Mouse (Mus musculus) hindbrain, embryonic 15.5 days (tissue): ENCODE data around the gene Miox. TPM values are rescaled to one million over a fixed set of nuclear protein-coding genes. Genes with fewer than 3 reads are reported as not detected.
A peak's percentile ranks its signal among the peaks of the same experiment; 100 is the strongest.

Experiments used
- ATAC-seq: fragments of 200-750 bp; cut with Nextera tagmentation; 2 replicates; pipeline ENCODE4 v1.8.0; 2017; ENCODE audit warnings: low read depth, moderate number of reproducible peaks, moderate TSS enrichment; ENCODE audit not compliant: low FRiP score
- H3K27ac ChIP-seq: fragments of 300-500 bp; sonication (generic); replicated peaks from 2 replicates; pipeline ENCODE4 v1.5.1; 2015; ENCODE audit warnings: mild to moderate bottlenecking, inconsistent platforms
- H3K27me3 ChIP-seq: fragments of 300-500 bp; sonication (generic); 2 replicates; pipeline ENCODE4 v1.6.1; 2015; ENCODE audit warnings: control low read depth, inconsistent platforms
- H3K36me3 ChIP-seq: fragments of 300-500 bp; sonication (generic); 2 replicates; pipeline ENCODE4 v1.6.1; 2015; ENCODE audit warnings: control low read depth, inconsistent platforms
- H3K4me1 ChIP-seq: fragments of 300-500 bp; sonication (generic); replicated peaks from 2 replicates; pipeline ENCODE4 v1.6.1; 2015; ENCODE audit warnings: control low read depth, inconsistent platforms
- H3K4me2 ChIP-seq: fragments of 300-500 bp; sonication (generic); 2 replicates; pipeline ENCODE4 v1.6.1; 2015; ENCODE audit warnings: moderate library complexity, mild to moderate bottlenecking, inconsistent platforms
- H3K4me3 ChIP-seq: fragments of 300-500 bp; sonication (generic); 2 replicates; pipeline ENCODE4 v1.5.1; 2015; ENCODE audit warnings: mild to moderate bottlenecking, inconsistent platforms
- H3K9ac ChIP-seq: fragments of 300-500 bp; sonication (generic); 2 replicates; pipeline ENCODE4 v1.6.1; 2015; ENCODE audit warnings: inconsistent platforms
- H3K9me3 ChIP-seq: fragments of 300-500 bp; sonication (generic); 2 replicates; pipeline ENCODE4 v1.6.1; 2016; ENCODE audit warnings: control low read depth, inconsistent platforms
- WGBS: fragments of 180-500 bp; shearing (Covaris S2); methylation state at CpG from one replicate; pipeline ENCODE4 v1.1.7; 2015; 5-methylcytosine and 5-hydroxymethylcytosine counted together
- polyA plus RNA-seq: library from polyadenylated mRNA; unstranded; fragments of >200 nt; fragmentation: Nextera tagmentation; extraction: Ambion mirVana; gene quantifications from 2 replicates; pipeline ENCODE4 v1.2.1, GENCODE M21; 2015

The Miox gene
- not detected in 2 replicates for polyA plus RNA-seq

DNA sequence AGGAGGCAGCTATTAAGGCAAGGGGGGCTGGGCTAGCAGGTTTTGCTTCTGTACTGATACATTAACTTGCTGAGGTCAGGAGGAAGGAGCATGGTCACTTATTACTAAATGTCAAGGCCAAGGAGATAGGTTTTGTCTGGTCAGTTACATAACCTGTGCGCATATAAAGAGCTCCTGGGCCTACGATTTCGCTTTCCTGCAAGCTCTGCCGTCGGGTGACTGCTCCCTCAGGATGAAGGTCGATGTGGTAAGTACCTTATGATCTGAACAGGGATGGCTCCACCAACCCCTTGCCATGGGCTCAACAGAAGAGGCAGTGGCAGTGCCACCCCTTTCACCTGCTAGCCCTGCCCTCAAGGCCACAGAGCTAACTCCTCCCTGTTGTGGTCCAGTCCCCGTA, at the start of gene Miox:
Gene Miox, plus strand, starts transcription at position 128 of the 400 bp plus-strand sequence.
- no peak within 1 kb of the TSS for H3K9ac ChIP-seq
- WGBS, result 93% methylated on average over 7 of the region's 7 CpGs
- no peak within 1 kb of the TSS for H3K4me2 ChIP-seq
- ATAC-seq, result no peak
- no peaks in the 10 kb centered on the region for H3K9me3 ChIP-seq
- H3K4me1 ChIP-seq, result no peaks in the 10 kb centered on the region
- no peaks in the 10 kb centered on the region for H3K36me3 ChIP-seq
- H3K4me3 ChIP-seq, result no peak within 1 kb of the TSS
- H3K27me3 ChIP-seq, result no peaks in the 10 kb centered on the region
- no peak within 1 kb of the TSS for H3K27ac ChIP-seq

DNA sequence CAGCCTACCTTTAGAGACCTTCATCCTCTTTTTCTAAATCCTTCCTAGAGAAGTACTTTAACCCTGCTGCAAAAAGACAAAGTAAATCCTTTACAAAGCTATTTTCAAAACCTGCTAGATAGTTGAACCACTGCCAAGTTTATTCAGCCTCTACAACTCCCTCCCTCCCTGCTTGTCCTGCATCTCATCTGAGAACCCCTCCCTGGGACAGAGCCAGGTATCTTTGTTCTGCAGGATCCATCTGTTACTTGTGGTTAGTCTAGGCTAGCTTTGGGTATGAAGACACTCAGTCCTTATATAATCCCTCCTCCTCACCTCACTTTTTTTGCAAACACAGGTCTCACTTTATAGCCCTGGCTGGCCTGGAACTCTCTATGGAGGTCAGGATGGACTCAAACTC, 49.2 kb upstream of the Miox start:
- ATAC-seq, result no peak
- H3K4me1 ChIP-seq, result no peaks in the 10 kb centered on the region
- H3K27me3 ChIP-seq, result no peaks in the 10 kb centered on the region
- peaks cover 90% of the 10 kb centered on the region for H3K36me3 ChIP-seq
- no peak overlapping the region for H3K9ac ChIP-seq
- no peaks in the 10 kb centered on the region for H3K9me3 ChIP-seq
- no peak overlapping the region for H3K27ac ChIP-seq
- no peak overlapping the region for H3K4me2 ChIP-seq
- no peak overlapping the region for H3K4me3 ChIP-seq

DNA sequence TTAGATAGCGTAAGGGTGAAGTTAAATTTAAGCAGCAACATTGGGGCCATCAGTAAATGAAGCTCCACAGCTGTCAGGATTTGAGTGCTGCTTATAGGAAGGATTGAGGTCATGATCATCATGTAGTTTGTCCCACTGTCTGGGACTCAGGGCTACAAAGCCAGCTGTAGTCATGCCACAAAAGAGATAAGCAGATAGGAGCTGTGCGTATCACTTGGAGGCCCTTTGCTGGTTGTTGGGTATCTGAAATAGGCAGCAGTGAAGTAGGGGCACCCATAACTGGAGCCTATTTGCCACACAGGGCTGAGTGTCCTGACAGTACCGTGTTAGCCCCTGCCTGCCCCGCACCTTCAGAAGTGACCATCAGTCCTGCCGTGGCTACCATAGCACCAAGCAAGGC, 48.7 kb upstream of the Miox start:
- 99% methylated on average over 5 of the region's 5 CpGs for WGBS
- no peak overlapping the region for H3K27ac ChIP-seq

DNA sequence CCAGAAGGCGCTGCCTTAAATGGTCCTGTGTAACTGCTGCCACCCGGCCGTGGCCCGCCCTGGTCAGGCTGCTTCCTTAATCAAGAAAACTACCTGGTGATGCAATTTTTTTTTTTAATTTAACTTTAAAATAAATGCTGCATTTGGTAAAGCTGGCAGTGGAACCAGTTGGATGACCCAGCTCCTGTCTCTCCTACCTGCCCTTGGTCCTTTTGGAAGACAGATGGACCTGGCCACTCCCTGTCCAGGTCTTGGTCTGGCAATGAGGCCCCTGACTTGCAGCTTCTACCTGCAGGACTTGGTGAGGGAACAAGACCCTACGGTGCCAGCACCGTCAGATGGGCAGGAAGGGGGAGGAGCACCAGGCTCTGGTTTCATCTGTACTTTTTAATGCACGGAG, 48.1 kb upstream of the Miox start:
- 83% methylated on average over 7 of the region's 7 CpGs for WGBS
- no peaks in the 10 kb centered on the region for H3K4me1 ChIP-seq
- no peaks in the 10 kb centered on the region for H3K9me3 ChIP-seq
- no peak overlapping the region for H3K27ac ChIP-seq
- no peak for ATAC-seq
- no peak overlapping the region for H3K4me3 ChIP-seq
- H3K9ac ChIP-seq, result no peak overlapping the region
- H3K36me3 ChIP-seq, result peaks cover 89% of the 10 kb centered on the region
- no peaks in the 10 kb centered on the region for H3K27me3 ChIP-seq
- H3K4me2 ChIP-seq, result no peak overlapping the region

More for the DNA sequence above, 48.7 kb upstream of the Miox start:
- no peaks in the 10 kb centered on the region for H3K27me3 ChIP-seq
- no peak overlapping the region for H3K4me2 ChIP-seq
- peaks cover 90% of the 10 kb centered on the region for H3K36me3 ChIP-seq
- ATAC-seq, result no peak
- H3K9me3 ChIP-seq, result no peaks in the 10 kb centered on the region
- H3K4me3 ChIP-seq, result no peak overlapping the region
- no peak overlapping the region for H3K9ac ChIP-seq
- no peaks in the 10 kb centered on the region for H3K4me1 ChIP-seq

DNA sequence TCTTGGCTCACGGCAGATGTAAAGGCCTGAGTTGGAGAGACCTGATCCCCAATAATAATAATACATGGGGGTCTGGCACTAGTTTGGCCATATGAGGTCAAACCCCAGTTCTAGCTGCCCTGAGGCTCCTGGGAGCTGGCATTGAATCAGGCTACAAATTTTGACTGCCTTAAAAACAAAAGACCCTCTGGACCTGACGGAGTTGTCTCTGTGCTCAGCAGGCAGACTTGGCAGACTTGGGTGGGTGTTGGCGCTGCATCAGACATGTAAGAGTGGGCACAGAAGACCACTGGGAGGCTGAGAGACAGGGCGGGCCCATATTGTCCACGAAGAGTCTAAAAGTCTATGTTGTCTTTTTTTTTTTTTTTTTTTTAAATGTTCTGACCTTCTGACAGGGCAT, 47.6 kb upstream of the Miox start:
- H3K9ac ChIP-seq, result no peak overlapping the region
- no peak overlapping the region for H3K4me3 ChIP-seq
- no peak overlapping the region for H3K27ac ChIP-seq
- H3K4me1 ChIP-seq, result no peaks in the 10 kb centered on the region
- 72% methylated on average over 5 of the region's 5 CpGs for WGBS
- H3K27me3 ChIP-seq, result no peaks in the 10 kb centered on the region
- peaks cover 86% of the 10 kb centered on the region for H3K36me3 ChIP-seq
- H3K4me2 ChIP-seq, result no peak overlapping the region
- no peaks in the 10 kb centered on the region for H3K9me3 ChIP-seq
- ATAC-seq, result no peak

DNA sequence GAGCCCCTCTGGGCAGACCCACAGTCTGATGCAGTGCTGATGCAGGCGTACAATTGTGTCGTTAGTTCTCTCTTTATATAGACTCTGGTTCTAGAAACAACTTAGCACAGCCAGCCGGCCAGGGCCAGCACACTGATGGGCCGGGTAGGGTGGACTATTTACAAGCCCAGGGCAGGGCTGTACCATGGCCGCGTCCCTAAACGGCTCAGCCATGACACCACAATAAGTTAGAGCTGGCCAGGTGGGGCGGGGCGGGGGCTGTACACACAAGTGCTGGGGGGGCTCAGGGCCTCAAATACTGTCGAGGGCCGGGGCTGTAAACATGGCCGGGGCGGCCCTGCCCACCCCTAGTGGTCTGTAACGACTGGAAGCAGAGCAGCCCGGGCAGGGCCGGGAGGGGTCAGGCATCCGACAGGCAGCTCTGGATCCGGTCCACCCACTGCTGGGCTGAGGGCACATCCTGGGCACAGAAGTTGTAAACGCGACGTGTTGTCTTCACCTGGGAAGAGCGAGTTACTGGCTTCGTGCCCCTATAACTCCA, 45.9 kb upstream of the Miox start:
- Histone ChIP-seq H3K27me3 (no peaks in the 10 kb centered on the region), H3K9me3 (no peaks in the 10 kb centered on the region), H3K27ac (no peak overlapping the region), H3K36me3 (peaks cover 84% of the 10 kb centered on the region), H3K4me2 (no peak overlapping the region), H3K4me1 (no peaks in the 10 kb centered on the region), H3K9ac (no peak overlapping the region), H3K4me3 (no peak overlapping the region)
- 0 out of 2 replicates have a peak, but pooled peaks have one; percentile 32 for ATAC-seq
- 90% methylated on average over 23 of the region's 23 CpGs for WGBS

DNA sequence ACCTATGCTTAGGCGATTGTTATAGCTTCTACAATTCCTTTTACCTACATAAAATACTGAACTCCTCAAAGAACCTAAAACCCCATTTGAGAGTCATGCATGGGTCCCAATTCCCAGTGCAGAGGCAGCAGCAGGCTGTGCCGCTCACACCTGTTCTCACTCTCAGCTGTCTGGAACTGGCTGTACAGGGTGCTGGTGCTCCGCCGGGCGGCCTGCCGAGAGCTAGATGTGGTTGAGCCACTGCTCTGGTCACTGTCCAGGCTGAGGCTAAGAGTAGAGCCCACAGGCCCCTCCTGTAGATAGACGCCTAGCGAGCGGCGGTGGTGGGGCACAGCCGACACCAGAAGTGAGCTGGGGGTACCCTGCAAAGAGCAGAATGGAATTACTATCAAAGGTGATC, 44.7 kb upstream of the Miox start:
- ATAC-seq, result no peak
- WGBS, result 97% methylated on average over 11 of the region's 11 CpGs
- no peak overlapping the region for H3K9ac ChIP-seq
- H3K27ac ChIP-seq, result no peak overlapping the region
- no peaks in the 10 kb centered on the region for H3K4me1 ChIP-seq
- H3K4me2 ChIP-seq, result no peak overlapping the region
- peaks cover 84% of the 10 kb centered on the region for H3K36me3 ChIP-seq
- H3K4me3 ChIP-seq, result no peak overlapping the region
- H3K27me3 ChIP-seq, result no peaks in the 10 kb centered on the region
- H3K9me3 ChIP-seq, result no peaks in the 10 kb centered on the region

DNA sequence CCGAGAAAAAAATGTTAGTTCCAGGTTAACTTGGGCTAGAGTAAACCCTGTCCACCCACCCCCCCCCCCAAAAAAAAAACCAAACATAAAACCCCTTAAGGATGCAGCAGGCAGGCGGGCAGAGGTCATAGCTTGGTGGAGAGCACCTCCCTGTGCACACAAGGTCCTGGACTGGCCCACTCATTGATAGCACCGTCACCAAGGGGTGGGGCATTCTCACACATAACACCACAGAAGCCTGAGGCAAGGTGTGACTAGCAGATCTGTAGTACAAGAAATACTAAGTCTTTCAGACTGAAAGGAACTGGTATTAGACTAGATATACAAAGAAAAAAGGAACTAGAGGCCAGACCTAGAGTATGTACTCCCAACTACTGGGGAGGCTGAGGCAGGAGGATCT, 42.7 kb upstream of the Miox start:
- ATAC-seq, result no peak
- H3K9me3 ChIP-seq, result no peaks in the 10 kb centered on the region
- no peaks in the 10 kb centered on the region for H3K4me1 ChIP-seq
- no peaks in the 10 kb centered on the region for H3K27me3 ChIP-seq
- peaks cover 84% of the 10 kb centered on the region for H3K36me3 ChIP-seq
- H3K27ac ChIP-seq, result no peak overlapping the region
- 89% methylated on average over 3 of the region's 3 CpGs for WGBS
- H3K9ac ChIP-seq, result no peak overlapping the region
- no peak overlapping the region for H3K4me2 ChIP-seq
- no peak overlapping the region for H3K4me3 ChIP-seq

DNA sequence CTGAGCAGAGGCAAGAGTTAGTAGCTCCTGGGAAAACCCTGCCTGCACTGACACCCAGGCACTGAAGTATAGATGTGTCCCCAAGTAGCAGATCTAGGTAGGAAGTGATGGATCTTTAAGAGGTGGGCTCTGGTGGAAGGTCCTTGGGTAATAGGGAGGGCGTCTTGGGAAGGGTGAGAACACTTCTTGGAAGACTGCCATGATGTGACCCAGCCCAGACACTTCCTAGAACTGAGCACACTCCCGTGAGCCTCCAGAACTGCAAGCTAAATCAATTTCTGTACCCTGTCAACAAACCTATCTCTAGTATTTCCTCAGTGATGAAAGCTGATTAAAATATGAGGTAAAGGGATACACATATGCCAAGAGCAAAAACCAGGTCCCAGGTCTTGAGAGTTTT, 41.4 kb upstream of the Miox start:
- Histone ChIP-seq H3K27me3 (no peaks in the 10 kb centered on the region), H3K4me2 (no peak overlapping the region), H3K4me1 (no peaks in the 10 kb centered on the region), H3K4me3 (no peak overlapping the region), H3K9me3 (no peaks in the 10 kb centered on the region), H3K9ac (no peak overlapping the region), H3K27ac (no peak overlapping the region), H3K36me3 (peaks cover 78% of the 10 kb centered on the region)
- 84% methylated on average over 2 of the region's 2 CpGs for WGBS
- ATAC-seq, result no peak

DNA sequence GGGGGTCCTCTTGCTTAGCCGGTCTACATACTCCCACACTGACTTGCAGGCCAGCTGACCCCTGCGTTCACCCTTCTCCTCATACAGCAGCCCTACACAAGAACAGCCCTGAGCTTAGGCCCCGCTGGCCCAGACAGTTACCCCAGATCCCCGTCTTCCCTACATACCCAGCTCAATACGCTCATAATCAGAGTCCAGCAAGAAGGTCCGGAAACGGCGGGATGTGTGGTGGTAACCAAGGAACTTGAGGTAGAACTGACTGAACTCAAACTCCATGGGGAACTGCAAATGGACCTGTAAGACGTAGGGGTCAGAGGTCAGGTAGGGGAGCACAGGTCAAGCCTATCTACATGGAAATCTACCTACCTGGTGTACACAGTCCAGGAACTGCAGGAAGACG, 40.4 kb upstream of the Miox start:
- no peak for ATAC-seq
- Histone ChIP-seq H3K36me3 (peaks cover 73% of the 10 kb centered on the region), H3K27me3 (no peaks in the 10 kb centered on the region), H3K9ac (no peak overlapping the region), H3K27ac (no peak overlapping the region), H3K4me1 (no peaks in the 10 kb centered on the region), H3K4me3 (no peak overlapping the region), H3K4me2 (no peak overlapping the region), H3K9me3 (no peaks in the 10 kb centered on the region)
- 93% methylated on average over 10 of the region's 10 CpGs for WGBS

DNA sequence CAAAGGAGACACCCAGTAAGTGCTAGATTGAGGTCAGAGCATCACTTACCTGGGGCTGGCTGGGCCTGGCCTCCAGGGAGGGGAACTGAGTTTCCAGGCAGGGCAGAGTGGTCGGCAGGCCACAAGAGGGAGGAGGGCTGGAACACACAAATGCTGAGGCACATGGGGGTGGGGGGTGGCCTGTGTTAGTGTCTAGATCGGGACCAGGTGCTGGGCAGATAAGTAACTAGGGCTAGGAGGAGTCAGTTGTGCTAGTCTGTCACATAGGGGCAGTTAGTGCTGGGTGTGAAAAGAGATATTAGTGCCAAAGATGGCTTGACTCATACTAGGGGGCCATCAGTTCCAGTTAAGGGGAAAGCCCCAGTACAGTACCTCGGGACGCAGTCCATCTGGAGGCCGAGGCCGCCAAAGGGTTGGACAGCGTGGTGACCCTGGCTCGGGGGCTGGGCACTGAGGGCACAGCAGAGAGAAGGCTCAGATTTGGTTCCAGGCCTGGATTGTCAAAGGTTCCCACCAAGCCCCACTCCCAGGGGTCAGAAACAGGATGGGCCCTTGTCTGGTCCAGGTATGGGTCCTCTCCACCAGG, 38.5 kb upstream of the Miox start:
- no peak for ATAC-seq
- H3K27me3 ChIP-seq, result no peaks in the 10 kb centered on the region
- H3K27ac ChIP-seq, result no peak overlapping the region
- H3K4me3 ChIP-seq, result no peak overlapping the region
- H3K4me2 ChIP-seq, result no peak overlapping the region
- 94% methylated on average over 8 of the region's 8 CpGs for WGBS
- peaks cover 71% of the 10 kb centered on the region for H3K36me3 ChIP-seq
- no peaks in the 10 kb centered on the region for H3K4me1 ChIP-seq
- H3K9me3 ChIP-seq, result no peaks in the 10 kb centered on the region
- H3K9ac ChIP-seq, result no peak overlapping the region

DNA sequence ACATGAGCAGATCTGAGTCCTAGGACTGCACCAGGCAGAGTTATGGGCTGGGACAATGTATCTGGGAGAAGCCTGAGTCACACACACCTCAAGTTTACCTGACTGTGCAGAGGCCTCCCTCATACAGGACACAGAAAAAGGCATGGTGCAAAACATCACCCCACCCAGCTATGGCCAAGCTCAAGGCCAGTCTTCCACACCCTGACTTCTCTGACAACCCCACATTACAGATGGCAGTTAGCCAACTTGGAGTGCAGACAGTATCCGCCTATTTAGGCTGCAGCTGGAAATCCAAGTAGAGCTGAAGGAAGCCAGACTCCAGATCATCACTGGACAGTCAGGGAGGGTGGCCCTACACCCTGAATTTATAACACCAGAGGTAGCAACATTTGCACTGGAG, 37.7 kb upstream of the Miox start:
- no peak overlapping the region for H3K9ac ChIP-seq
- no peak overlapping the region for H3K27ac ChIP-seq
- no peaks in the 10 kb centered on the region for H3K9me3 ChIP-seq
- WGBS, result 83% methylated on average over 1 of the region's 1 CpGs
- no peak overlapping the region for H3K4me3 ChIP-seq
- no peak overlapping the region for H3K4me2 ChIP-seq
- H3K36me3 ChIP-seq, result peaks cover 76% of the 10 kb centered on the region
- no peaks in the 10 kb centered on the region for H3K27me3 ChIP-seq
- no peaks in the 10 kb centered on the region for H3K4me1 ChIP-seq
- ATAC-seq, result no peak

DNA sequence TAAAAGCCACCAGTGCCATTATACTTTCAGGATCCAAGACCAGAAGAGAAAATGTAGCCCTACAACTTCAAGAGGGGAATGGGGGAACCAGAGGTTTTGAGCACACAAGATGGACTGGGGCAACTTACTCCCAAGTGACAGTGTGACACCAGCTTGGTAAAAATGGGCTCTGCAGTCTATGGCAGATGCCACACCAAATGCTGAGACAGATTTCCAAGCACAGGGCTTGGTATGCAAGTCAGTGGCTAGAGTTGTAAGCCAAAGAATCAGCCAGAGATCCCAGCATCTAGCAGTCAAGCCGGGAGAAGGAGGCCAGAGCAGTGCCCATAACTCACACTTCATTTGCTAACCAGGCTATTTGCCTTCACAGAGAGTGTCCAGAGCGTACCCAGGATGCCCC, 36.5 kb upstream of the Miox start:
- H3K4me2 ChIP-seq, result no peak overlapping the region
- H3K9me3 ChIP-seq, result no peaks in the 10 kb centered on the region
- no peak overlapping the region for H3K4me3 ChIP-seq
- no peak for ATAC-seq
- 90% methylated on average over 2 of the region's 2 CpGs for WGBS
- no peaks in the 10 kb centered on the region for H3K27me3 ChIP-seq
- no peaks in the 10 kb centered on the region for H3K4me1 ChIP-seq
- peaks cover 78% of the 10 kb centered on the region for H3K36me3 ChIP-seq
- H3K27ac ChIP-seq, result no peak overlapping the region
- no peak overlapping the region for H3K9ac ChIP-seq
